Mouse (Mus musculus): ENCODE results near the gene Gnptg. TPM values are rescaled to one million over a fixed set of nuclear protein-coding genes. Genes with fewer than 3 reads are reported as not detected.
A peak's percentile ranks its signal among the peaks of the same experiment; 100 is the strongest.

The Gnptg gene
- polyA plus RNA-seq, 1 experiment from 2014 or later, result 51.3 TPM

DNA sequence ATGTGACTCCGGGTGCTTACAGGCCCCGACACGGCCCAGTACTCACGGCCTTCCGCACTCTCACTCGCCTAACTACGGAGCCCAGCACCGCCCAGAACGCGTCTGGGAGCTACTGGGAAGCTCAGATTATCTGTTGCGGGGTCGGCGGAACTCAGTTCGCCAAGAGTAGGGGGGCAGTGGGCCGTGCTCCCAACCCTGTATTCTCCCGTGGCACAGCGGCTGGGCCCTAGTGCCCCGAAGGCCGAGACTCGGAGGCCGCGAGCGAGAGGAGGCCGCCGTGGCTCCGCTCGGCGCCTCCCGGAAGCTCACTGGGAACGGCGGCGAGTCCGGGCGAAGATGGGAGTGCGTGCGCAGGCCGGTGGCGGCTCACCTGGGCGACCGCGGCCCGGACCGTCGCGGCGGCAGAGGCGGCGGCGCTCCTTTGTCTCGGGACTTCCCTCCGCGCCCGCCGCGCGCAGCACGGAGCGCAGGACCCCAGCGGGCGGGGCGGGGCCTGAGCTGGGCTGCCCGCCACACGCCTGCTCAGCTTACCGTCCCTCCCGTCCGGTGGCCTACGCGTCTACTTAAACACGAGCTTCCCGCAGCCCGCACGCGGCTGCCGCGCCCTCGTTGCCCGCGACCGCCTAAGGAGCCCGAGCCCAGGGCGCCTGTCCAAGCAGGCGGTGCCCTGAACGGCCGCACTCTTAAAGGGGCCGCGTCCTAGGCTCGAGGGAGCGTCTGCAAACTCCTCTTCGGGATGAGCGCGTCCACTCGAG is 33.2 kb upstream of the Gnptg start:
- H3K27me3 ChIP-seq (ENCODE audit: control insufficient read depth, insufficient read depth, low read length), result no peaks in the 10 kb centered on the region
- H3K27ac ChIP-seq (ENCODE audit: low read depth, low read length), result peak overlapping the region; percentile 97
- H3K9ac ChIP-seq (ENCODE audit: low read length), result peak overlapping the region; percentile 100
- H3K9me3 ChIP-seq (ENCODE audit: control insufficient read depth, low read length), result no peaks in the 10 kb centered on the region
- peak overlapping the region; percentile 89 for H3K4me2 ChIP-seq (ENCODE audit: low read depth, low read length, severe bottlenecking)
- peak overlapping the region; percentile 99 for H3K4me3 ChIP-seq (ENCODE audit: low read depth, low read length)
- H3K4me1 ChIP-seq (replicated peaks; ENCODE audit: control insufficient read depth, insufficient read depth, low read length), result peaks cover 9% of the 10 kb centered on the region
- peak; percentile 94 for DNase-seq (ENCODE audit: low spot score)
- ATAC-seq (replicated peaks; ENCODE audit: low FRiP score), result peak; percentile 92
- WGBS, result under 1% methylated on average over 76 of the region's 92 CpGs
- peaks cover 8% of the 10 kb centered on the region for H3K36me3 ChIP-seq (ENCODE audit: control insufficient read depth, insufficient read depth, low read length)

DNA sequence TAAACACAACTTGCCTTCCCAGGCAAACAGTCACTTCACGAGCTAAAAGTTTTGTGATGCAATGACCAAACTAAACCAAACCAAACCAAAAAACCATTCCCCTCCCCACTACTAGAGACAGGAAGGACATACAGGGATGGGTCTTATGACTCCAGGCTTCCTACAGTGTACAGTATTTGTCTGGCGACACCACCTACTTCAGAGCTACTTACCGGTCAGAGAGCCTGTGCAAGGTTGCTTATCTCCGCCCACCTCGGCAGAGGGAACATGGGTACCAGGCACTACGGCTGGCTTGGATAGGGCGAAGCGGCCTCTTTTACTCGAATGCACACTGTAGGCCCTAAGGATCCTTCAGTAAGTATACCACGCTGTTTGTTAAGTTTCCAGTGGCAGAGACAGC is 32.4 kb upstream of the Gnptg start:
- 1% methylated on average over 10 of the region's 10 CpGs for WGBS
- DNase-seq (ENCODE audit: low spot score), result no peak
- peak overlapping the region; percentile 99 for H3K4me3 ChIP-seq (ENCODE audit: low read depth, low read length)
- H3K9me3 ChIP-seq (ENCODE audit: control insufficient read depth, low read length), result no peaks in the 10 kb centered on the region
- peaks cover 9% of the 10 kb centered on the region for H3K4me1 ChIP-seq (replicated peaks; ENCODE audit: control insufficient read depth, insufficient read depth, low read length)
- ATAC-seq (replicated peaks; ENCODE audit: low FRiP score), result no peak
- peaks cover 16% of the 10 kb centered on the region for H3K36me3 ChIP-seq (ENCODE audit: control insufficient read depth, insufficient read depth, low read length)
- H3K9ac ChIP-seq (ENCODE audit: low read length), result peak overlapping the region; percentile 100
- H3K27ac ChIP-seq (ENCODE audit: low read depth, low read length), result peak overlapping the region; percentile 97; the same call in 1 of the 2 replicates
- peak overlapping the region; percentile 89 for H3K4me2 ChIP-seq (ENCODE audit: low read depth, low read length, severe bottlenecking)
- H3K27me3 ChIP-seq (ENCODE audit: control insufficient read depth, insufficient read depth, low read length), result no peaks in the 10 kb centered on the region

- no peaks in the 10 kb centered on the region for H3K27me3 ChIP-seq (ENCODE audit: control insufficient read depth, insufficient read depth, low read length)
- ATAC-seq (replicated peaks; ENCODE audit: low FRiP score) (no peak), DNase-seq (ENCODE audit: low spot score) (no peak)
- H3K4me3 ChIP-seq (ENCODE audit: low read depth, low read length), result peak overlapping the region; percentile 99
- peak overlapping the region; percentile 12; the same call in 1 of the 2 replicates for H3K9ac ChIP-seq (ENCODE audit: low read length)
- peaks cover 9% of the 10 kb centered on the region for H3K4me1 ChIP-seq (replicated peaks; ENCODE audit: control insufficient read depth, insufficient read depth, low read length)
- peak overlapping the region; percentile 89 for H3K4me2 ChIP-seq (ENCODE audit: low read depth, low read length, severe bottlenecking)
- 88% methylated on average over 2 of the region's 2 CpGs for WGBS
- no peaks in the 10 kb centered on the region for H3K9me3 ChIP-seq (ENCODE audit: control insufficient read depth, low read length)
- H3K27ac ChIP-seq (ENCODE audit: low read depth, low read length), result no peak overlapping the region
- peaks cover 28% of the 10 kb centered on the region for H3K36me3 ChIP-seq (ENCODE audit: control insufficient read depth, insufficient read depth, low read length)
Observed at GRCm38 (mm10) chr17:25270795-25271335, 30.9 kb upstream of the Gnptg start.

DNA sequence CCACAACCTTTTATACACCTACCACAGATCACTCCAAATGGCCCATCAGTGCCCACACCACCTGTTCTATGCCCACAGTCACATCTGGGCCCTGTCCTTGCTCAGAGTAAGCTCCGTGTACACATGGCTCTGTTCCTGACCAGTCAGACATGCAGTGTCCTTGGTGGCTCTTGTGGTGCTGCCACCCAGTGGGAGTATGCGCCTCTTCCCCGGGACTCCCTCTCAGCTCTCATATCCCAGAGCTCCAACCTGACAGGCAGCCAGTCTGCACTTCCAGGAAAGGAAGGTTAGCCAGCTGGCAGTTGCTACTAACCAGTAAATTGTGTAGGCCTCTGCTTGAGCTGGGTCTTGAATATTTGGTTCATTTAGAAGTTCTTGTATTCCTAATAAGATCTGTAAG is 24.5 kb upstream of the Gnptg start:
- no peak overlapping the region for H3K27ac ChIP-seq (ENCODE audit: low read depth, low read length)
- H3K4me1 ChIP-seq (replicated peaks; ENCODE audit: control insufficient read depth, insufficient read depth, low read length), result no peaks in the 10 kb centered on the region
- peaks cover 51% of the 10 kb centered on the region for H3K36me3 ChIP-seq (ENCODE audit: control insufficient read depth, insufficient read depth, low read length)
- no peaks in the 10 kb centered on the region for H3K9me3 ChIP-seq (ENCODE audit: control insufficient read depth, low read length)
- no peak overlapping the region for H3K4me2 ChIP-seq (ENCODE audit: low read depth, low read length, severe bottlenecking)
- no peaks in the 10 kb centered on the region for H3K27me3 ChIP-seq (ENCODE audit: control insufficient read depth, insufficient read depth, low read length)
- no peak overlapping the region for H3K9ac ChIP-seq (ENCODE audit: low read length)
- DNase-seq (ENCODE audit: low spot score) (no peak), ATAC-seq (replicated peaks; ENCODE audit: low FRiP score) (no peak)
- 84% methylated on average over 3 of the region's 3 CpGs for WGBS
- H3K4me3 ChIP-seq (ENCODE audit: low read depth, low read length), result no peak overlapping the region

DNA sequence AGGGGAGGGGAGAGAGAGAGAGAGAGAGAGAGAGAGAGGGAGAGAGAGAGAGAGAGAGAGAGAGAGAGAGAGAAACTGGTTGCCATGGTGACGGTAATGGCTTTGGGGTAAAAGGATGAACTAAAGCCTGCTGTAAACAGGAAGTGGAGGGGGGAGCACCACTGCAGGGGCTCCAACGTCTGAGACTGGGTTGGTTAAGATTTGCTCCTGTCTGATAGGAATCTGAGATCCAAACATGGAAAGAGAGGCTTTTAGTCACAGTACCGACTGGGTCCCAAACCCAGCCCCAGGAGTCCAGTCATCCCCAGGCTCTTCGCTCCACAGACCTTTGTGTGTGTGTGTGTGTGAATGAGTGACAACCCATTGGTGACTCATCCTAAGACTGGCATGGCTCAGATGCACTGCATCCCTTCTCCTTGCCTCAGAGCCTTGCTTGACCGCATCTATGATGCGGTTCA is 17.9 kb upstream of the Gnptg start:
- no peaks in the 10 kb centered on the region for H3K9me3 ChIP-seq (ENCODE audit: control insufficient read depth, low read length)
- no peak overlapping the region for H3K4me3 ChIP-seq (ENCODE audit: low read depth, low read length)
- no peak overlapping the region for H3K9ac ChIP-seq (ENCODE audit: low read length)
- no peak for ATAC-seq (replicated peaks; ENCODE audit: low FRiP score)
- peaks cover 21% of the 10 kb centered on the region for H3K4me1 ChIP-seq (replicated peaks; ENCODE audit: control insufficient read depth, insufficient read depth, low read length)
- peaks cover 19% of the 10 kb centered on the region for H3K27me3 ChIP-seq (ENCODE audit: control insufficient read depth, insufficient read depth, low read length)
- DNase-seq (ENCODE audit: low spot score), result no peak
- H3K27ac ChIP-seq (ENCODE audit: low read depth, low read length), result no peak overlapping the region
- no peak overlapping the region for H3K4me2 ChIP-seq (ENCODE audit: low read depth, low read length, severe bottlenecking)
- H3K36me3 ChIP-seq (ENCODE audit: control insufficient read depth, insufficient read depth, low read length), result peaks cover 8% of the 10 kb centered on the region
- WGBS, result 69% methylated on average over 6 of the region's 6 CpGs

DNA sequence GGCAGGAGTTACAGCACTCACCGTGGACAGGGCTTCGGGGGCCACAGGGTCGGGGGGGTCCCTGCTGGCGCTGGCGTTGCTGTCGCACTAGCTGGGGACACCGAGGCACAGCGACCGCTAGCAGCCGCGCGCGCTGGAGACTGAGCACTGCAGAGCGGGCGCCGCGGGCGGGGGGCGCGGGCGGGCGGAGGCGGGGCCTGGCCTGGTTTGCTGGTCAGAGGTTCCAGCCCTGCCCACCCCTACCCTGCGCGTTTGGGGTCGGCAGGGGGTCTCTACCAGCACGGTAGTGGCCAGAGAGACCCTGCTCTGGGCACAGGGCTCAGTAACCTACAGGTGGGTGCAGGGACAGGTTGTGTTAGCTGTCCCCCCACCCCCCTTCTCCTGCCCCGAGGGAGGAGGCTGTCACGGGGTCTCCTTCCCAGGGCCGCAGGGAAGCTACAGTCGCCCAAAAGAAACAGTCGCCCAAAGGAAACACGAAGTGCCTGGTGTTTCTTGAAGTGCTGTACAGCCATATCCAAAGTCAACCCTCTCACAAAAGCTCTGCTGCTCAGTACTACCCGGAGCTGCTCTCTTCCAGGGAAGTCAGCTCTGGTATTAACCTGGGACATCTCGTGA is 16.3 kb upstream of the Gnptg start, which contains the start of gene Baiap3:
Gene Baiap3 (minus strand): TSS at position 225 of the 615 bp plus-strand sequence.
- H3K27ac ChIP-seq (ENCODE audit: low read depth, low read length), result no peak within 1 kb of the TSS
- 4% methylated on average over 35 of the region's 35 CpGs for WGBS

GRCm38 (mm10) chr17:25255110-25255509 is 15.2 kb upstream of the Gnptg start:
- H3K27me3 ChIP-seq (ENCODE audit: control insufficient read depth, insufficient read depth, low read length), result peaks cover 19% of the 10 kb centered on the region
- H3K27ac ChIP-seq (ENCODE audit: low read depth, low read length), result no peak overlapping the region
- no peak overlapping the region for H3K4me3 ChIP-seq (ENCODE audit: low read depth, low read length)
- ATAC-seq (replicated peaks; ENCODE audit: low FRiP score) (no peak), DNase-seq (ENCODE audit: low spot score) (no peak)
- H3K9ac ChIP-seq (ENCODE audit: low read length), result no peak overlapping the region
- no peaks in the 10 kb centered on the region for H3K9me3 ChIP-seq (ENCODE audit: control insufficient read depth, low read length)
- no peak overlapping the region for H3K4me2 ChIP-seq (ENCODE audit: low read depth, low read length, severe bottlenecking)
- peaks cover 24% of the 10 kb centered on the region for H3K4me1 ChIP-seq (replicated peaks; ENCODE audit: control insufficient read depth, insufficient read depth, low read length)
- H3K36me3 ChIP-seq (ENCODE audit: control insufficient read depth, insufficient read depth, low read length), result peaks cover 3% of the 10 kb centered on the region; the same call in 1 of the 2 replicates
- WGBS, result 72% methylated on average over 2 of the region's 2 CpGs

More for the DNA sequence above, 16.3 kb upstream of the Gnptg start, which contains the start of gene Baiap3:
- H3K4me1 ChIP-seq (replicated peaks; ENCODE audit: control insufficient read depth, insufficient read depth, low read length), result peaks cover 24% of the 10 kb centered on the region
- H3K4me3 ChIP-seq (ENCODE audit: low read depth, low read length), result peak within 1 kb of the TSS; percentile 26
- ATAC-seq (replicated peaks; ENCODE audit: low FRiP score) (peak; percentile 63), DNase-seq (ENCODE audit: low spot score) (peak; percentile 74)
- H3K4me2 ChIP-seq (ENCODE audit: low read depth, low read length, severe bottlenecking), result peak within 1 kb of the TSS; percentile 50
- peaks cover 3% of the 10 kb centered on the region; the same call in 1 of the 2 replicates for H3K36me3 ChIP-seq (ENCODE audit: control insufficient read depth, insufficient read depth, low read length)
- peaks cover 19% of the 10 kb centered on the region for H3K27me3 ChIP-seq (ENCODE audit: control insufficient read depth, insufficient read depth, low read length)
- peak within 1 kb of the TSS; percentile 23; the same call in 1 of the 2 replicates for H3K9ac ChIP-seq (ENCODE audit: low read length)
- no peaks in the 10 kb centered on the region for H3K9me3 ChIP-seq (ENCODE audit: control insufficient read depth, low read length)

GRCm38 (mm10) chr17:25253760-25254159 is 13.8 kb upstream of the Gnptg start:
- DNase-seq (ENCODE audit: low spot score) (no peak), ATAC-seq (replicated peaks; ENCODE audit: low FRiP score) (no peak)
- 33% methylated on average over 10 of the region's 10 CpGs for WGBS
- H3K9ac ChIP-seq (ENCODE audit: low read length), result no peak overlapping the region
- H3K9me3 ChIP-seq (ENCODE audit: control insufficient read depth, low read length), result no peaks in the 10 kb centered on the region
- H3K4me3 ChIP-seq (ENCODE audit: low read depth, low read length), result no peak overlapping the region
- H3K36me3 ChIP-seq (ENCODE audit: control insufficient read depth, insufficient read depth, low read length), result no peaks in the 10 kb centered on the region
- peaks cover 24% of the 10 kb centered on the region for H3K4me1 ChIP-seq (replicated peaks; ENCODE audit: control insufficient read depth, insufficient read depth, low read length)
- peaks cover 19% of the 10 kb centered on the region for H3K27me3 ChIP-seq (ENCODE audit: control insufficient read depth, insufficient read depth, low read length)
- no peak overlapping the region for H3K27ac ChIP-seq (ENCODE audit: low read depth, low read length)
- no peak overlapping the region; the same call in 1 of the 2 replicates for H3K4me2 ChIP-seq (ENCODE audit: low read depth, low read length, severe bottlenecking)
